Comparison of ENCODE assay signal across 14 mouse cellular contexts in the genomic region with DNA sequence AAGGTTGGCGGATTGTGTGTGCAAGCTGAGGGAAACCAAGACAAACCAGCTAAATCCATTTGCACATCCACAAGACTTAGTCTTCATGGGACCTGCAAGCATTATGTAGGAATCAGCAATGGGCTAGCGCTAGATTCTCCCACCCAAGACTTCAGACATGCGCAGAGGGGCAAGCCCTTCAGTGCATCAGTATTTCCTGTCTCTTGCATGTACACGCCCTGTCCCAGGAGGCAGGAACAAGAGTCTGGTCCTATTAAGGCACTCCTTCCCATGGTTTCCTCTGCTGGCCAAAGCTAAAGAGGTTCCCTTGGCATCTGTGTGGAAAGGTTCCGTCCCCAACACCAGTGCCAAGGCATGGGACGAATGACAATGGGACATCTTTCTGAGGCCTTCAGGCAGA.
DNase-seq lines count a peak whose midpoint lies in the region; ATAC-seq lines count a peak whose summit lies in the region.
"Had no signal": no experiment of that assay in that cellular context is flagged by ENCODE, and none has a peak within 500 bp of the region (broad histone marks: within the 10 kb centered on the region; RNA-seq: fewer than 3 reads in every experiment).

No protein-coding gene starts in this region.

- WGBS in heart, embryonic 11.5 days (ENCODE audit: insufficient replicate concordance), result 85% methylated on average over 6 of the region's 6 CpGs

- DNase-seq in heart, adult 11 months, result peak; percentile 91
- DNase-seq: adrenal gland, adult 2 months; adrenal gland, adult 8-10 months; adrenal gland, postnatal 10 days; cerebellum, adult 11 months; cerebellum, adult 11-12 months; cerebellum, adult 18-20 months; cerebellum, adult 2 months had no signal

- H3K27ac ChIP-seq in heart, embryonic 11.5 days (ENCODE audit: low read depth, low read length), result no peak overlapping the region

- no peaks in the 10 kb centered on the region for H3K36me3 ChIP-seq in heart, embryonic 11.5 days (ENCODE audit: control insufficient read depth, insufficient read depth, low read length)
- H3K36me3 ChIP-seq: G1E had no signal

- H3K9ac ChIP-seq in heart, embryonic 11.5 days (ENCODE audit: low read depth, low read length), result no peak overlapping the region

- H3K4me2 ChIP-seq in heart, embryonic 11.5 days, result no peak overlapping the region

- no peaks in the 10 kb centered on the region for H3K27me3 ChIP-seq in heart, embryonic 11.5 days (ENCODE audit: control insufficient read depth, insufficient read depth, low read length)
- H3K27me3 ChIP-seq: CH12.LX, Patski had no signal

- H3K4me1 ChIP-seq in heart, embryonic 11.5 days (ENCODE audit: control insufficient read depth, insufficient read depth, low read length), result peaks cover 15% of the 10 kb centered on the region; the same call in 1 of the 2 replicates

- H3K4me3 ChIP-seq in heart, embryonic 11.5 days (ENCODE audit: low read depth, low read length), result no peak overlapping the region

- no peak for ATAC-seq in heart, embryonic 11.5 days (replicated peaks; ENCODE audit: insufficient number of reproducible peaks, low FRiP score, low TSS enrichment)
- ATAC-seq: activated CD4-positive, CD25-positive, alpha-beta regulatory T cell, adult 4 months; CD4-positive, CD25-positive, alpha-beta regulatory T cell, adult 4 months; Patski had no signal

- H3K9me3 ChIP-seq in heart, embryonic 11.5 days (replicated peaks; ENCODE audit: control insufficient read depth, low read length), result no peaks in the 10 kb centered on the region
